Mouse (Mus musculus) left cerebral cortex, postnatal 25 days (tissue): ENCODE results near the gene Galnt18. TPM values are rescaled to one million over a fixed set of nuclear protein-coding genes. Genes with fewer than 3 reads are reported as not detected.

Source experiments
- DNase-seq, 2 experiments: peaks; one replicate each; pipeline ENCODE4 v3.0.0; 2022; ENCODE audit warnings: low spot score in 2 of 2, mixed read lengths in 1 of 2
- intact Hi-C: fragments of 180-260 bp; cut with DNase I; formaldehyde crosslinking; loops from one replicate; pipeline ENCODE4 v1.15.1; 2025
- total RNA-seq, 2 experiments: library from RNA; stranded (reverse); gene quantifications; 2 replicates each; pipeline ENCODE4 v1.2.3; 2021

Galnt18 gene
- total RNA-seq, 2 experiments from 2014 or later: 46.1 to 47.9 TPM

GRCm38 (mm10) chr7:111724004-111724403 lies 55.8 kb downstream of the Galnt18 start:
- DNase-seq: no peak
- intact Hi-C loops: no loop called here

- intact Hi-C loops: loop anchor here (2.0 kb wide), 1 partner anchor 57 kb away; the partner anchor contains the start of gene Galnt18
- no peak for DNase-seq
Measured at GRCm38 (mm10) chr7:111721308-111721698, 58.5 kb downstream of the Galnt18 start.

- intact Hi-C loops: loop anchor here (2.0 kb wide), 1 partner anchor 58 kb away; the partner anchor contains the start of gene Galnt18
- DNase-seq: peak; percentile 50 to 91
Measured at GRCm38 (mm10) chr7:111720511-111721307, 59.1 kb downstream of the Galnt18 start.

GRCm38 (mm10) chr7:111718900-111719299 lies 60.9 kb downstream of the Galnt18 start:
- intact Hi-C loops: no loop called here
- peak in 1 of 2 experiments; percentile 44 for DNase-seq

- peak in 1 of 2 experiments; percentile 28 for DNase-seq
- intact Hi-C loops: no loop called here
Measured at GRCm38 (mm10) chr7:111714639-111715360, 65.0 kb downstream of the Galnt18 start.

GRCm38 (mm10) chr7:111713828-111714600 lies 65.8 kb downstream of the Galnt18 start:
- intact Hi-C loops: no loop called here
- DNase-seq: peak in 1 of 2 experiments; percentile 34

- intact Hi-C loops: no loop called here
- no peak for DNase-seq
Measured at GRCm38 (mm10) chr7:111712797-111713196, 67.0 kb downstream of the Galnt18 start.

- DNase-seq: peak in 1 of 2 experiments; percentile 12
- intact Hi-C loops: no loop called here
Measured at GRCm38 (mm10) chr7:111711045-111711808, 68.5 kb downstream of the Galnt18 start.

- intact Hi-C loops: no loop called here
- DNase-seq: no peak
Measured at GRCm38 (mm10) chr7:111710311-111710710, 69.5 kb downstream of the Galnt18 start.

GRCm38 (mm10) chr7:111708563-111708962 lies 71.2 kb downstream of the Galnt18 start:
- intact Hi-C loops: no loop called here
- DNase-seq: no peak

GRCm38 (mm10) chr7:111702961-111703360 lies 76.8 kb downstream of the Galnt18 start:
- intact Hi-C loops: no loop called here
- DNase-seq: no peak

GRCm38 (mm10) chr7:111701788-111702187 lies 78.0 kb downstream of the Galnt18 start:
- no peak for DNase-seq
- intact Hi-C loops: no loop called here

- DNase-seq: no peak
Measured at GRCm38 (mm10) chr7:111699446-111699845, 80.3 kb downstream of the Galnt18 start.

GRCm38 (mm10) chr7:111696226-111696625 lies 83.6 kb downstream of the Galnt18 start:
- no peak for DNase-seq
- intact Hi-C loops: no loop called here

More at GRCm38 (mm10) chr7:111699446-111699845, 80.3 kb downstream of the Galnt18 start:
- intact Hi-C loops: no loop called here

GRCm38 (mm10) chr7:111694312-111694711 lies 85.5 kb downstream of the Galnt18 start:
- DNase-seq: no peak
- intact Hi-C loops: no loop called here

- peak in 1 of 2 experiments; percentile 77 for DNase-seq
- intact Hi-C loops: no loop called here
Measured at GRCm38 (mm10) chr7:111692641-111693261, 87.0 kb downstream of the Galnt18 start.

- intact Hi-C loops: no loop called here
- no peak for DNase-seq
Measured at GRCm38 (mm10) chr7:111680108-111680507, 99.7 kb downstream of the Galnt18 start.

GRCm38 (mm10) chr7:111676483-111676882 lies 103.3 kb downstream of the Galnt18 start:
- intact Hi-C loops: no loop called here

GRCm38 (mm10) chr7:111672467-111672866 lies 107.3 kb downstream of the Galnt18 start:
- intact Hi-C loops: no loop called here
- DNase-seq: no peak

More at GRCm38 (mm10) chr7:111676483-111676882, 103.3 kb downstream of the Galnt18 start:
- DNase-seq: no peak
